Mouse (Mus musculus) ES-E14 (cell line): Measurements from ENCODE around the gene Smyd3. TPM values are rescaled to one million over a fixed set of nuclear protein-coding genes. Genes with fewer than 3 reads are reported as not detected.

Experiments
- DNase-seq: peaks from one replicate; pipeline ENCODE4 v3.0.0-alpha.2; 2013; ENCODE audit warnings: low read depth, low spot score
- H3K27ac ChIP-seq: 2 replicates; pipeline ENCODE4 v1.5.1; 2012; ENCODE audit warnings: low read depth, mild to moderate bottlenecking, low read length, moderate library complexity, mixed read lengths; ENCODE audit not compliant: poor library complexity, insufficient read depth, severe bottlenecking
- H3K36me3 ChIP-seq: 2 replicates; pipeline ENCODE4 v1.6.1; 2012; ENCODE audit warnings: mild to moderate bottlenecking, low read length, moderate library complexity, mixed read lengths; ENCODE audit not compliant: control insufficient read depth, poor library complexity, insufficient read depth, severe bottlenecking
- H3K4me1 ChIP-seq, 2 experiments: fragments of 150-350 bp in 1 of 2; sonication (generic) in 1 of 2; 2 replicates each; pipeline ENCODE4 v1.6.1; 2012; ENCODE audit warnings: low read length in 2 of 2, mild to moderate bottlenecking in 1 of 2, mixed read lengths in 1 of 2; ENCODE audit not compliant: control insufficient read depth in 2 of 2, insufficient read depth in 2 of 2, poor library complexity in 1 of 2
- H3K4me3 ChIP-seq, 2 experiments: fragments of 150-350 bp in 1 of 2; sonication (generic) in 1 of 2; 2 replicates each; pipeline ENCODE4 v1.5.1; 2012; ENCODE audit warnings: low read length in 2 of 2, low read depth in 1 of 2, mild to moderate bottlenecking in 1 of 2, mixed read lengths in 1 of 2; ENCODE audit not compliant: insufficient read depth in 1 of 2, poor library complexity in 1 of 2, severe bottlenecking in 1 of 2
- H3K9ac ChIP-seq: 2 replicates; pipeline ENCODE4 v1.6.1; 2012; ENCODE audit warnings: low read depth, mild to moderate bottlenecking, low read length, mixed read lengths; ENCODE audit not compliant: poor library complexity, insufficient read depth, severe bottlenecking
- H3K9me3 ChIP-seq: fragments of 150-350 bp; sonication (generic); 2 replicates; pipeline ENCODE4 v1.6.1; 2012; ENCODE audit warnings: low read depth, mild to moderate bottlenecking, low read length; ENCODE audit not compliant: control insufficient read depth, insufficient read depth
- CHD2 ChIP-seq: IDR thresholded peaks from 2 replicates; pipeline ENCODE4 v1.6.1; 2014; ENCODE audit warnings: mild to moderate bottlenecking, low read depth, low read length, inconsistent platforms
- HCFC1 ChIP-seq: IDR thresholded peaks from 2 replicates; pipeline ENCODE4 v1.6.1; 2012; ENCODE audit warnings: low read length, inconsistent platforms, borderline replicate concordance; ENCODE audit not compliant: insufficient read depth
- MAFK ChIP-seq: IDR thresholded peaks from 2 replicates; pipeline ENCODE4 v1.6.1; 2014; ENCODE audit warnings: mild to moderate bottlenecking, low read depth, low read length, inconsistent platforms; ENCODE audit not compliant: insufficient read depth
- ZC3H11A ChIP-seq: IDR thresholded peaks from 2 replicates; pipeline ENCODE4 v1.6.1; 2012; ENCODE audit warnings: low read depth, mild to moderate bottlenecking, inconsistent platforms, low read length, borderline replicate concordance
- ZNF384 ChIP-seq: IDR thresholded peaks from 2 replicates; pipeline ENCODE4 v1.6.1; 2012; ENCODE audit warnings: low read depth, low read length, inconsistent platforms
- in situ Hi-C, 2 experiments: fragments of 600-800 bp; cut with MboI; formaldehyde crosslinking; loops; one replicate each; pipeline ENCODE4 v1.15.1; 2025; ENCODE audit warnings: low sequenced_read_pairs in 2 of 2, inconsistent platforms in 1 of 2; ENCODE audit not compliant: unreplicated experiment in 2 of 2
- total RNA-seq: library from RNA; depleted of rRNA; stranded (reverse); fragments of 300-350 nt; gene quantifications from 2 replicates; pipeline ENCODE4 v1.2.3, GENCODE M21; 2012

The Smyd3 gene
- total RNA-seq, 1 experiment = 18.3 TPM

- DNase-seq = peak; percentile 1
- TF ChIP-seq MAFK (no peak), ZNF384 (no peak), ZC3H11A (no peak), CHD2 (no peak), HCFC1 (no peak)
- Histone ChIP-seq H3K36me3 (peaks cover 3% of the 10 kb centered on the region; the same call in 1 of the 2 replicates), H3K27ac (no peak overlapping the region), H3K9ac (no peak overlapping the region), H3K9me3 (peaks cover 4% of the 10 kb centered on the region; the same call in 1 of the 2 replicates), H3K4me1 (no peaks in the 10 kb centered on the region), H3K4me3 (no peak overlapping the region)
- in situ Hi-C loops = no loop called here
Measured at GRCm38 (mm10) chr1:179368426-179369010, 149.3 kb downstream of the Smyd3 start.

- Histone ChIP-seq H3K9ac (no peak overlapping the region), H3K4me3 (no peak overlapping the region), H3K4me1 (no peaks in the 10 kb centered on the region), H3K36me3 (peaks cover 3% of the 10 kb centered on the region; the same call in 1 of the 2 replicates), H3K9me3 (no peaks in the 10 kb centered on the region), H3K27ac (no peak overlapping the region)
- TF ChIP-seq CHD2 = no peak
- no peak for TF ChIP-seq HCFC1
- no peak for TF ChIP-seq ZC3H11A
- no peak for TF ChIP-seq ZNF384
- no peak for TF ChIP-seq MAFK
- in situ Hi-C loops = no loop called here
- DNase-seq = no peak
Measured at GRCm38 (mm10) chr1:179361481-179362466, 156.1 kb downstream of the Smyd3 start.

GRCm38 (mm10) chr1:179357111-179357510 is 160.7 kb downstream of the Smyd3 start:
- in situ Hi-C loops = no loop called here
- DNase-seq = no peak
- TF ChIP-seq HCFC1 (no peak), MAFK (no peak), ZC3H11A (no peak), ZNF384 (no peak), CHD2 (no peak)

DNA sequence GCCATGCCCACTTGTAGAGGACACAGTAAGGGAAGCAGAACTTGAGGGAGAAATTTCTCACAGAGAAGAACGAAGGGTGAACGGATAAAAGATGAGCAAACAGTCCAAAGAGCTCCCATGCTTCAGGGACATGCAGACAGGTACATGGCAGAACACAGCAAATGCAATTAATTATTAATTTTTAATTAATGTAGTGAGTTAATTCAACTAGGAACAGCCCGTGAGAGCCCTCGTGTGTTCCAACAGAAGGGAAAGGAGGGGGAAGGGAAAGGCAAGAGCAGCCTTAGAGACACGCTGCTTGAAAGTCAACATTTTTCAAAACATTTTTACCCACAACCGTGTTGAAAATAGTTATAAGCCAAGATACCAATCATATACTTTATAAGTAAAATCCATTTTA is 163.6 kb downstream of the Smyd3 start:
- no peaks in the 10 kb centered on the region for H3K4me1 ChIP-seq
- in situ Hi-C loops = no loop called here
- H3K36me3 ChIP-seq = no peaks in the 10 kb centered on the region; the same call in 1 of the 2 replicates
- no peak for DNase-seq
- H3K27ac ChIP-seq = no peak overlapping the region
- H3K4me3 ChIP-seq = no peak overlapping the region
- H3K9me3 ChIP-seq = no peaks in the 10 kb centered on the region
- H3K9ac ChIP-seq = no peak overlapping the region
- no peak for TF ChIP-seq CHD2
- TF ChIP-seq MAFK = no peak
- TF ChIP-seq ZC3H11A = no peak
- no peak for TF ChIP-seq ZNF384
- no peak for TF ChIP-seq HCFC1

More at GRCm38 (mm10) chr1:179357111-179357510, 160.7 kb downstream of the Smyd3 start:
- Histone ChIP-seq H3K9me3 (no peaks in the 10 kb centered on the region), H3K4me3 (no peak overlapping the region), H3K4me1 (no peaks in the 10 kb centered on the region), H3K27ac (no peak overlapping the region), H3K36me3 (no peaks in the 10 kb centered on the region), H3K9ac (no peak overlapping the region)
